Mouse (Mus musculus) midbrain, embryonic 16.5 days (tissue): ENCODE data around the gene Uba52. TPM values are rescaled to one million over a fixed set of nuclear protein-coding genes. Genes with fewer than 3 reads are reported as not detected.

ENCODE experiments used
- ATAC-seq: fragments of 200-750 bp; cut with Nextera tagmentation; 2 replicates; pipeline ENCODE4 v1.8.0; 2017; ENCODE audit warnings: moderate TSS enrichment
- H3K27ac ChIP-seq: fragments of 300-500 bp; sonication (generic); 2 replicates; pipeline ENCODE4 v1.5.1; 2014; ENCODE audit warnings: mild to moderate bottlenecking, low read length, mixed read lengths
- H3K27me3 ChIP-seq: fragments of 300-500 bp; sonication (generic); 2 replicates; pipeline ENCODE4 v1.6.1; 2014; ENCODE audit warnings: low read depth, low read length, mixed read lengths; ENCODE audit not compliant: control insufficient read depth, insufficient read depth
- H3K36me3 ChIP-seq: fragments of 300-500 bp; sonication (generic); 2 replicates; pipeline ENCODE4 v1.6.1; 2014; ENCODE audit warnings: mild to moderate bottlenecking, low read length, moderate library complexity, mixed read lengths; ENCODE audit not compliant: control insufficient read depth, insufficient read depth
- H3K4me1 ChIP-seq: fragments of 300-500 bp; sonication (generic); 2 replicates; pipeline ENCODE4 v1.6.1; 2014; ENCODE audit warnings: mild to moderate bottlenecking, low read length, mixed read lengths; ENCODE audit not compliant: control insufficient read depth, insufficient read depth
- H3K4me2 ChIP-seq: fragments of 300-500 bp; sonication (generic); 2 replicates; pipeline ENCODE4 v1.6.1; 2014; ENCODE audit warnings: mild to moderate bottlenecking, low read length, mixed read lengths
- H3K4me3 ChIP-seq: fragments of 300-500 bp; sonication (generic); 2 replicates; pipeline ENCODE4 v1.5.1; 2014; ENCODE audit warnings: low read depth, mild to moderate bottlenecking, low read length, moderate library complexity, mixed read lengths
- H3K9ac ChIP-seq: fragments of 300-500 bp; sonication (generic); 2 replicates; pipeline ENCODE4 v1.6.1; 2014; ENCODE audit warnings: low read depth, low read length, mixed read lengths
- H3K9me3 ChIP-seq: fragments of 300-500 bp; sonication (generic); replicated peaks from 2 replicates; pipeline ENCODE4 v1.6.1; 2014; ENCODE audit warnings: mild to moderate bottlenecking, low read length, mixed read lengths; ENCODE audit not compliant: control insufficient read depth, poor library complexity, severe bottlenecking
- WGBS: fragments of 180-500 bp; shearing (Covaris S2); extraction: QIAGEN DNeasy Blood & Tissue Kit; methylation state at CpG from one replicate; pipeline ENCODE4 v1.1.7; 2014; 5-methylcytosine and 5-hydroxymethylcytosine counted together
- polyA plus RNA-seq: library from polyadenylated mRNA; unstranded; fragments of >200 nt; fragmentation: Nextera tagmentation; extraction: Ambion mirVana; gene quantifications from 2 replicates; pipeline ENCODE4 v1.2.1, GENCODE M21; 2015

Uba52 gene
- polyA plus RNA-seq, 1 experiment from 2014 or later: 584 TPM

GRCm38 (mm10) chr8:70486941-70487520, 23.6 kb downstream of the Uba52 start, which contains the start of gene Tmem59l:
Gene Tmem59l (minus strand): TSS chr8:70487358.
- Histone ChIP-seq H3K27me3 (peaks cover 49% of the 10 kb centered on the region), H3K9ac (peak within 1 kb of the TSS; percentile 90), H3K4me1 (peaks cover 26% of the 10 kb centered on the region), H3K36me3 (peaks cover 2% of the 10 kb centered on the region; the same call in 1 of the 2 replicates), H3K9me3 (no peaks in the 10 kb centered on the region), H3K4me2 (peak within 1 kb of the TSS; percentile 83), H3K4me3 (peak within 1 kb of the TSS; percentile 67), H3K27ac (peak within 1 kb of the TSS; percentile 43; the same call in 1 of the 2 replicates)
- 4% methylated on average over 33 of the region's 33 CpGs for WGBS
- peak; percentile 84 for ATAC-seq

GRCm38 (mm10) chr8:70486191-70486681, 24.4 kb downstream of the Uba52 start:
- no peak for ATAC-seq
- WGBS: 36% methylated on average over 7 of the region's 7 CpGs
- Histone ChIP-seq H3K9ac (peak overlapping the region; percentile 90), H3K27ac (no peak overlapping the region), H3K27me3 (peaks cover 41% of the 10 kb centered on the region), H3K36me3 (peaks cover 2% of the 10 kb centered on the region; the same call in 1 of the 2 replicates), H3K4me3 (peak overlapping the region; percentile 67), H3K9me3 (no peaks in the 10 kb centered on the region), H3K4me2 (peak overlapping the region; percentile 83), H3K4me1 (peaks cover 26% of the 10 kb centered on the region)

GRCm38 (mm10) chr8:70482943-70483342, 27.7 kb downstream of the Uba52 start:
- peaks cover 26% of the 10 kb centered on the region for H3K27me3 ChIP-seq
- H3K4me3 ChIP-seq: no peak overlapping the region
- H3K4me2 ChIP-seq: no peak overlapping the region
- no peaks in the 10 kb centered on the region for H3K9me3 ChIP-seq
- no peak for ATAC-seq
- peaks cover 10% of the 10 kb centered on the region for H3K4me1 ChIP-seq
- peaks cover 2% of the 10 kb centered on the region; the same call in 1 of the 2 replicates for H3K36me3 ChIP-seq
- no peak overlapping the region for H3K9ac ChIP-seq
- WGBS: 65% methylated on average over 2 of the region's 2 CpGs
- no peak overlapping the region for H3K27ac ChIP-seq

GRCm38 (mm10) chr8:70481908-70482307, 28.7 kb downstream of the Uba52 start:
- Histone ChIP-seq H3K27ac (no peak overlapping the region), H3K9ac (no peak overlapping the region), H3K4me2 (no peak overlapping the region), H3K9me3 (no peaks in the 10 kb centered on the region), H3K27me3 (peaks cover 26% of the 10 kb centered on the region), H3K4me1 (peaks cover 14% of the 10 kb centered on the region), H3K4me3 (no peak overlapping the region), H3K36me3 (peaks cover 2% of the 10 kb centered on the region; the same call in 1 of the 2 replicates)
- ATAC-seq: no peak
- WGBS: 89% methylated on average over 3 of the region's 3 CpGs

- H3K36me3 ChIP-seq: no peaks in the 10 kb centered on the region
- peak; percentile 46 for ATAC-seq
- peaks cover 9% of the 10 kb centered on the region; the same call in 1 of the 2 replicates for H3K27me3 ChIP-seq
- peaks cover 23% of the 10 kb centered on the region for H3K4me1 ChIP-seq
- WGBS: 2% methylated on average over 21 of the region's 21 CpGs
- peak overlapping the region; percentile 91 for H3K4me3 ChIP-seq
- peak overlapping the region; percentile 79 for H3K4me2 ChIP-seq
- peak overlapping the region; percentile 97 for H3K9ac ChIP-seq
- no peak overlapping the region for H3K27ac ChIP-seq
- H3K9me3 ChIP-seq: no peaks in the 10 kb centered on the region
Observed at GRCm38 (mm10) chr8:70477269-70477982, 33.2 kb downstream of the Uba52 start.

GRCm38 (mm10) chr8:70476333-70477268, 34.0 kb downstream of the Uba52 start, which contains the start of gene Klhl26:
Gene Klhl26 (minus strand): TSS chr8:70476968.
- Histone ChIP-seq H3K4me2 (peak within 1 kb of the TSS; percentile 79), H3K36me3 (no peaks in the 10 kb centered on the region), H3K9me3 (no peaks in the 10 kb centered on the region), H3K9ac (peak within 1 kb of the TSS; percentile 97), H3K4me1 (peaks cover 23% of the 10 kb centered on the region), H3K27ac (peak within 1 kb of the TSS; percentile 51; the same call in 1 of the 2 replicates), H3K27me3 (peaks cover 9% of the 10 kb centered on the region; the same call in 1 of the 2 replicates), H3K4me3 (peak within 1 kb of the TSS; percentile 91)
- peak; percentile 86 for ATAC-seq
- under 1% methylated on average over 53 of the region's 53 CpGs for WGBS

- H3K27ac ChIP-seq: no peak overlapping the region
- no peaks in the 10 kb centered on the region for H3K36me3 ChIP-seq
- no peaks in the 10 kb centered on the region for H3K27me3 ChIP-seq
- no peak overlapping the region for H3K4me3 ChIP-seq
- no peak overlapping the region for H3K4me2 ChIP-seq
- 97% methylated on average over 7 of the region's 7 CpGs for WGBS
- H3K4me1 ChIP-seq: peaks cover 16% of the 10 kb centered on the region
- no peaks in the 10 kb centered on the region for H3K9me3 ChIP-seq
- H3K9ac ChIP-seq: no peak overlapping the region
- no peak for ATAC-seq
Observed at GRCm38 (mm10) chr8:70471856-70472255, 38.7 kb downstream of the Uba52 start.

- H3K4me2 ChIP-seq: no peak overlapping the region
- no peaks in the 10 kb centered on the region for H3K9me3 ChIP-seq
- 68% methylated on average over 2 of the region's 2 CpGs for WGBS
- no peak overlapping the region for H3K4me3 ChIP-seq
- H3K36me3 ChIP-seq: no peaks in the 10 kb centered on the region
- ATAC-seq: no peak
- no peak overlapping the region for H3K27ac ChIP-seq
- no peaks in the 10 kb centered on the region for H3K27me3 ChIP-seq
- no peak overlapping the region for H3K9ac ChIP-seq
- peaks cover 3% of the 10 kb centered on the region; the same call in 1 of the 2 replicates for H3K4me1 ChIP-seq
Observed at GRCm38 (mm10) chr8:70469938-70470337, 40.7 kb downstream of the Uba52 start.
